Mouse (Mus musculus) common myeloid progenitor, adult 5-6 weeks (primary cell): ENCODE measurements around the gene P4hb. TPM values are rescaled to one million over a fixed set of nuclear protein-coding genes. Genes with fewer than 3 reads are reported as not detected.
"Not testable (repeated sequence)": the region's sequence is repeated elsewhere in the genome, so short reads cannot be mapped to it uniquely, and the experiment has no call there.

Source experiments
- ATAC-seq: replicated peaks from 2 replicates; pipeline ENCODE4 v1.8.0; 2016; ENCODE audit warnings: low read depth, mild to moderate bottlenecking, moderate TSS enrichment, inconsistent platforms; ENCODE audit not compliant: poor library complexity, severe bottlenecking
- total RNA-seq: library from RNA; stranded (forward); fragments of 200-1000, 187-1606 nt; gene quantifications from 2 replicates; pipeline ENCODE4 v1.2.3, GENCODE M21; 2017

The P4hb gene
- total RNA-seq, 1 experiment from 2014 or later = 545 TPM

GRCm38 (mm10) chr11:120598990-120599549 is 26.0 kb upstream of the P4hb start:
- no peak for ATAC-seq

GRCm38 (mm10) chr11:120598283-120598989 is 25.4 kb upstream of the P4hb start, which contains the start of the genes Alyref and Anapc11:
Gene Alyref, minus strand, starts transcription at chr11:120598365.
Gene Anapc11, plus strand, starts transcription at chr11:120598421.
- ATAC-seq = peak; percentile 93

- ATAC-seq = no peak
These were observed 24.5 kb upstream of the P4hb start for GRCm38 (mm10) chr11:120597240-120598235.

GRCm38 (mm10) chr11:120588531-120588930 is 15.5 kb upstream of the P4hb start:
- peak; percentile 67 for ATAC-seq

- ATAC-seq = no peak
These were observed 10.9 kb upstream of the P4hb start for GRCm38 (mm10) chr11:120583937-120584336.

- not testable (repeated sequence) for ATAC-seq
These were observed 9.9 kb upstream of the P4hb start for GRCm38 (mm10) chr11:120582982-120583293.

GRCm38 (mm10) chr11:120582268-120582981 is 9.4 kb upstream of the P4hb start:
- ATAC-seq = no peak

GRCm38 (mm10) chr11:120581490-120582267 is 8.6 kb upstream of the P4hb start, which contains the start of gene Arhgdia:
Gene Arhgdia, minus strand, starts transcription at chr11:120581624.
- peak; percentile 55 for ATAC-seq

GRCm38 (mm10) chr11:120580871-120581331 is 7.8 kb upstream of the P4hb start:
- ATAC-seq = no peak

- no peak for ATAC-seq
These were observed 7.1 kb upstream of the P4hb start for GRCm38 (mm10) chr11:120580190-120580589.

GRCm38 (mm10) chr11:120579316-120580107 is 6.5 kb upstream of the P4hb start:
- 0 out of 2 replicates have a peak, but pooled peaks have one; percentile 12 for ATAC-seq

- ATAC-seq = no peak
These were observed 5.7 kb upstream of the P4hb start for GRCm38 (mm10) chr11:120578694-120579243.

GRCm38 (mm10) chr11:120578024-120578693 is 5.1 kb upstream of the P4hb start:
- no peak for ATAC-seq

- ATAC-seq = no peak
These were observed 4.4 kb upstream of the P4hb start for GRCm38 (mm10) chr11:120577211-120578023.

GRCm38 (mm10) chr11:120576365-120576981 is 3.4 kb upstream of the P4hb start:
- ATAC-seq = no peak

- ATAC-seq = no peak
These were observed 2.9 kb upstream of the P4hb start for GRCm38 (mm10) chr11:120575940-120576339.
